Mouse (Mus musculus) frontal cortex, postnatal 36 days (tissue): Measurements from ENCODE around the gene Pde2a.

ENCODE experiments used
- DNase-seq, 2 experiments: peaks; one replicate each; pipeline ENCODE4 v3.0.0; 2022; ENCODE audit warnings: low spot score in 2 of 2

The Pde2a gene

DNA sequence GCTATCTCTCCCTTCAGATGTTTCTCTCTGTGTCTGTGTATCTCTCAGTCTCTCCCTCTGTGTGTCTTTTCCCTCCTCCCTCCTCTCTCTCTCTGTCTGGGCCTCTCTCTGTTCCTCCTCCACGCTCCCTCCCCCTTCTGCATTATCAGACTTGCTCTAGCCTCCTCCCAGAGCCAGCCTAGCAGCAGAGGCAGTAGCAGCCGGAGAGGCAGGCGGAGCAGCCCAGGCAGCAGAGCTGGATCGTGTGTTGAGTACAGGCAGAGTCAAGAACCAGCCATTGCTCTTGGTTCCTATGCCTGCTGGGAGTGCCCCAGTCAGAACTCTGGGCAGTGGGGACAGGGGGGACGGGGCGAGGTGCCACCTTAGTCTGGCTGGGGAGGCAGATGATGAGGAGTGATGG lies at the start of gene Pde2a:
Gene Pde2a, plus strand, starts transcription at position 163 of the 400 bp plus-strand sequence.
- DNase-seq: peak; percentile 87 to 88

DNA sequence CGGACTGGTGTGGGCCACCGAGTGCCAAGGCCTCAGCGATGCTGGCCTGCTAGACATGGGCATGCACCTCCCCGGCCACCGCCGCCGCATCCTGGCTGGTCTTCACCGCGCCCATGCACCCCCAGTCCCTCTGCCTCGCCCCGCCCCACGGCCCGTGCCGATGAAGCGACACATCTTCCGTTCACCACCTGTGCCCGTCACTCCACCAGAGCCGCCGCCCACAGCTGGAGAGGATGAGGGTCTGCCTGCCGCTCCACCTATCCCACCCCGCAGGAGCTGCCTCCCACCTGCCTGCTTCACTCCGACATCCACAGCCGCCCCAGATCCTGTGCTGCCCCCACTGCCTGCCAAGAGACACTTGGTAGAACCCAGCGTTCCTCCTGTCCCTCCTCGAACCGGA lies 48.4 kb upstream of the Pde2a start:
- DNase-seq: no peak

DNA sequence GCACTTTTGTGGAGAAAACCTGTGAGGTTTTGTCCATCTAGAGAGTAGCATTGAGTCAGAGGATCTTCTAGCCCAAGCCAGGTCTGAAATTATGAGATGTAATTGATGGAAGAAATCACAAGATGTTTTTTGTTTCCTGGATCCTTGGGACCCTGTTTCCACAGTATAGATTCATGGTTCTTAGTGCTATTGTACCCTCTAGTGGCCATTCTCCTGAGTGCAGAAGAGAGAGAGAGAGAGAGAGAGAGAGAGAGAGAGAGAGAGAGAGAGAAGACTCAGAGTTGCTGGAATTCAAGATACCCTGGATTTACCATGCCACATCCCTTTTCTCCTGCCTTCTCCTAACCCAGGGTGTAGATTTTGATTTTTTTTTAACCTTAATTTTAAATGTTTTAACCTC lies 47.3 kb upstream of the Pde2a start:
- DNase-seq: peak in 1 of 2 experiments; percentile 51

GRCm38 (mm10) chr7:101376701-101377340 lies 44.7 kb upstream of the Pde2a start:
- DNase-seq: no peak

DNA sequence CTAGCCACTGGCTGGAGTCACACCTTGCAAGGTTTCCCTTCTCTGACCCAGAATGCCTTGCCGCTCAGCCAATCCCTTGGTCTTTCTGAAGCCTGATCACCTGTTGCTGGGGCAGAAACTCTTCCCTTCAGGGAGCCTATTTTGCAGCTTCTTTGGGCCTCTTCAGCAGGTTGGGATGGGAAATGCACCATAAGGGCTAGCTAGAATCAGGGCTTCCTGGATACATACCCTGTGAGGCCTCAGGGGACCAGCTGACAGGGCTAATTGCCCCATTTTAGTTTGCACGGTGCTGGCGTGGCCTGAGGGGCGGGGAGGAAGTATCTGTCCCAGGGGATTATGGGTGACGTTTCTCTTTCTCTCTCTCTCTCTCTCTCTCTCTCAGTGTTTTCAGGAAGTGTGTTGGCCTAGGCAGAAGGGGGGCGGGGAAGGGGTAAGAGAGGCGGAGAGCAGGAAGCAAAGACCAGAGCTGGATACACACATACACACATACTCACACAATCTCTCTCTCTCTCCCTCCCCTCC lies 43.7 kb upstream of the Pde2a start:
- DNase-seq: peak in 1 of 2 experiments; percentile 28

DNA sequence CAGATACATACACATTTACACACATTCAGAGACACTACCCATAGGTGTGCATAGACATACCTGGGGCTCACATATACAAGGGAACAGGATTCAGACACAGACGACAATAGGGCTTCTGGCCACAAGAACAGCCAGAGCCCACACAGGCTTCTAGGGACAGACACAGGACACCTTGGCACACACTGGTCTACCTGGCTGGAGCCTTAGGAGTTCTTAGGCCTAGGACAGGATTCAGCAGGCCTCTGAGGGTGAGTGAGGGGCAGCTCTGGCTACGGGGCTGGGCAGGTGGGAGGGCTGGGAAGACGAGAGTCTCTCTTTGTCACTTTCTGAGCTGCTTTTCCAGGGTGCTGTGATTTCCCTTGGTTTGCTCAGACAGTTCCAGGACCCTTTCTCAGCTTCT lies 43.2 kb upstream of the Pde2a start:
- no peak for DNase-seq

GRCm38 (mm10) chr7:101378796-101379465 lies 42.6 kb upstream of the Pde2a start:
- no peak for DNase-seq

DNA sequence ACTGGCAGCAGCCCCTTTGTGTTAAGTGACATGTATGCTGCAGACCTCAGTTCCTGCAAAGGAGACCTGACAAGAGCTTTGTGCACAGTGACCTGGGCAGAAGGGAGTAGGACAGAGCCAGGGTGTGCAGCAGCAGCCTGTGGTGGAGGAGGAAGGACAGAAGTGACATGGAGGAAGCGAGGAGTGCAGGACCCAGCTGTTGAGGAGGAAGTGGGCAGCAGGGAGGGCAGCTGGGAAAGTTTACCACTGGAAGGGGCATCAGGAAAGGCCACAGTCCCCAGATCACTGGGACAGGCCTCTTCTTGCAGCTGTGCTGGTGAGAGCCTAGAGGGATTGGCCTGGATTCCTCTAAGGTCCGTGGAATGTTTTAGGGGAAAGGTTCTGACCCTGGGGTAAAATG lies 41.8 kb upstream of the Pde2a start:
- no peak for DNase-seq

- DNase-seq: no peak
These were observed 40.0 kb upstream of the Pde2a start for GRCm38 (mm10) chr7:101381512-101381911.

GRCm38 (mm10) chr7:101382378-101382777 lies 39.1 kb upstream of the Pde2a start:
- DNase-seq: peak in 1 of 2 experiments; percentile 19

GRCm38 (mm10) chr7:101383756-101384155 lies 37.7 kb upstream of the Pde2a start:
- no peak for DNase-seq

DNA sequence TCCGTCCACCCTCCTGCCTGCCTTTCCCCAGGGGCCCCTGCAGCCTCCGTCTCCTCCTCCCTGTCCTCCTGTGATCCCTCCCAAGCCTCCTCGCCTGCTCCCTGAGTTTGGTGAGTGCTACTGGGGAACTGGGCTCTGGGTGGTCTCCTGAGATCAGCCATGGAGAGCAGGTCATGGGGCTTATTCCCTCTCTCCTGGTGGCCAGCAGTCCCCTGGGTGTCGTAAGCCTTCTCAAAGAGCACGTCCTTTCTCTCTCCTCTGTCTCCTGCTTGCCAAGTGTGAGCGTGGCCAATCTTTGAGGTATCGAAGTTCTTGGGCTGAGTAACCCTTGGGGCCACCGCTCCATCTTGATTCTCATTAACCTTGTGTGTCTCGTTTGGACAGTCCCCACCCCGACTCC lies 36.6 kb upstream of the Pde2a start:
- DNase-seq: no peak

DNA sequence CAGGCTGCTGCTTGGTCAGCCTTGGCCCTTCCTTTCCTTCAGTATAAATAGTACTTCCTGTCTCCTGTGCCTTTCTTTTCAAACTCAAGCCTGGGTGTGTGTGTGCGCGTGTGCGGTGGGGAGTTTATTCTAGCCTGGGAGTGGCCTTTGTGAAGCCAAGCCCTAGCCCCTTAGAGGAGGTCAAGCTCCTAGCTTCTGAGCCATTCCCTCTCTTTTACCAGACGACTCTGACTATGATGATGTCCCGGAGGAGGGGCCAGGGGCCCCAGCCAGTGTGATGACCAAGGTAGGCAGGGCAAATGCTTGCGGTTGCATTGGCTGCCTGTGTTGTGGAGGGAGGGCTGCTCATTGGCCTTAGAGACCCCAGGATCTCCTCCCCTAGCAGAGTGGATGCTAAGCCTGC lies 36.2 kb upstream of the Pde2a start:
- DNase-seq: no peak

DNA sequence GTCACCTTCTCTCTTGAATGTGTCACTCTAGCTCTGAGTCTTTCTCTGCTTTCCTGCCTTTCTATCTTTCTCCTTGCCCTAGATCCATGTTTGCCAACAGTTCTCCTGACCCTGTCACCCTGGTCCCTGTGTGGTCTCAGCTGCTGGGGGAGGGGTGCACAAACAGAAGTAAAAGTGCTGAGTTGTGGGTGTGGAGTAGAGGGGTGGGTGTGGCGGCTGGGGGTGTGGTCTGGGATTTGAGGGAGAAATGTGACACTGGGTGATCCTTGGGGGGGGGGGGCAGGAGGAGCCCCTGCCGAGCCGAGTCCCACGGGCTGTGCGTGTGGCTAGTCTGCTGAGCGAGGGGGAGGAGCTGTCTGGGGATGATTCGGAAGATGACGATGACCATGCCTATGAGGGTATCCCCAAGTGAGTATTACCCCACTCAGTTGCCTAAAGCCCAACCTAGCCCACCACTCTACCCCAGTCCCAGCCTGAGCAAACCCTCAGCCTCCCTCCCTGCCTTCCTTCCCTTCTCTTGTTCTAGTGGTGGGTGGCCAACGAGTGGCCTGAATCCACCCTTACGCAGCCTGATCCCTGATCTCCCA lies 35.5 kb upstream of the Pde2a start:
- DNase-seq: no peak

- no peak for DNase-seq
These were observed 32.2 kb upstream of the Pde2a start for GRCm38 (mm10) chr7:101389256-101389655.

DNA sequence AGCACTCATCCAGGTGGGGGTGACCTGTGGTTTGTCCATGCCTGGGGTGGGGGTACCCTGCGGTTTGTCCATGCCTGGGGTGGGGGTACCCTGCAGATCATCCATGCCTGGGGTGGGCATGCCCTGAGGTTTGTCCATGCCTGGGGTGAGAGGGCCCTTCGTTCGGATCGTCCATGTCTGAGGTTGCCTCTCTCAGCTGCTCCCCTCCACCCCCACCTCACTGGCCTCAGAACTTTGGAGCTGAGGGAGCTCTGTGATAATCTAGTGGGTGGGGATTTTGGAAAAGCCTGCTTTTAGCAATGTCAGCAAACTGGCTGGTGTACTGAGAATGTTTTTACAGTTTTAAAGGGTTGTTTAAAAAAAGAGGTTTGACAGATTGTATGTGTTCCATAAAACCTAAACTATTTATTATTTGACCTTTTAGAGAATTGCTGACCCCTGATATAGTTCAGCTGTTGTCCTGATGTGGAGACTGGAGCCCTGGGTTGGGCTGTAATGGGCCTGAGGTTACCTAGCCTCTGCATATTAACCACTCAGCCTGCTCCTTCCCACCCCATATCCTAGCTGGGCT lies 29.5 kb upstream of the Pde2a start:
- DNase-seq: no peak

DNA sequence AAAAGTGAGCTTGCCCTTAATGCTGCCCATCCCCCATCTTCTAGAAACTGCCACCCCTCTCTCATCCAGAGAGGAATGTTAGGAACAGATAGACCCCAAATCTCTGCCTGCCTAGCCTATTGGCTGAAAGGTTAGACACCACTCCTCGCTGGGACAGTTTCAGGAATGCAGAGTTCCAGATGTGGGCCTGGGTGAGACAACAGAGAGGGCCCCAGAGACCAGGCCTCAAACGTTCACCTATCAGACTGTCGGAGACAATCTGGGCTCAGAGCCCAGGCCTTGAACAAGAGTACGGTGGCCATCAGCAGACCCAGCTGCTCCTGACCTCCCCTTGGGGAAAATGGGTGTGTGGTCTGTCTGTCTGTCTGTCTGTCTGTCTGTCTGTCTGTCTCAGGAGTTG lies 28.5 kb upstream of the Pde2a start:
- no peak for DNase-seq

DNA sequence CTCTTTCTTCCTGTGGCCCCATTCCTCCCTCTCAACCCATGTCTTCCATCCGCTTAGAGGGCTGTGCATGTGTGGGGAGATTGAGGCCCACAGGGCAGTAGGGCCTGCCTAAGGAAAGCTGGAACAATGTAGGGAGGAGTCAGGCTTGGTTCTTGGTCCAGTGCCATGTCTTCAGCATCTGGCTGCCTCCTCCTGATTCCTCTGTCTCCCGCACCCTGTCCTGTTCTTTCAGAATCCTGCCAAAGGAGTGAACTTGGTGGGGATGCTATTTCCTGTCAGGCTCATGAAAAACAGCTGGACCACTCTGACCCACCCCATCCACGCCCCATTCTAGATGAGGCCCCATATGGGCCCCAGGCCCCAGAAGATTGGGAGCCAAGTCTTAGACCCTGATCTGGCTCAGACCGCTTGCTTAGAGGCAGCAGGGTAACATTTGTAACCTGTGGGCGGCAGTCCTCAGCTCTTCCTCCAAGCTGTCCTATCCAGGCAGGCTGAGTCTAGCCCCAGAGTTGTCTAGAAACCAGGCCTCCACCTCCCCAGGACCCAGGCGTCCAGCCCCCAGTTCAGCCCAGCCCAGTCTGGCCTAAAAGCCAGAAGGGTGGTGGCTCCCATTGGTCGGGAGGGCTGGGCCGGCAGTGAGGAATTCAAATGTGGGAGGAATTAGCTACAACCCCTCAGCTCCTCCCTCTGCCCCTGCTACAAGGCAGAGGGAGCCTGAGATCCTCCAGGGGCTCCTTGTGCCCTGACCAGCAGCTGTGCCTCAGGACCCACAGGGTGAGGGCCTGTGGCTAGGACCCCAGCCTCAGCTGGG lies 27.6 kb upstream of the Pde2a start:
- DNase-seq: no peak

DNA sequence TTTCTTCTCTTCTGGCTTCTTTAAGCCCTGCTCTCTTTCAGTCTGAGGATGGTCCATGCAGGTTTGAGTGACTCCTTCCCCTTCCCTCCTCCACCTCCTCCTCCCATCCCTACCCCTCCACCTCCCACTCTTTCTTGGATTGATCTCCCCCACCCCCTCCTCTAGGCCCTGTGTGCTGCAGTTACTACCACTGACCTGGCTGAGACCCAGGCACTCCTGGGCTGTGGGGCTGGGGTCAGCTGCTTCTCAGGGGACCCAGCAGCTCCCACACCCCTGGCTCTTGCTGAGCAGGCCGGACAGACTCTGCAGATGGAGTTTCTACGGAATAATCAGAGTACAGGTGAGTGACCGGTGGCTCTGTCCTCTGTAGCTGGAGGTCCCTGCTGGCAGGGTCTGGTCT lies 26.9 kb upstream of the Pde2a start:
- DNase-seq: no peak

DNA sequence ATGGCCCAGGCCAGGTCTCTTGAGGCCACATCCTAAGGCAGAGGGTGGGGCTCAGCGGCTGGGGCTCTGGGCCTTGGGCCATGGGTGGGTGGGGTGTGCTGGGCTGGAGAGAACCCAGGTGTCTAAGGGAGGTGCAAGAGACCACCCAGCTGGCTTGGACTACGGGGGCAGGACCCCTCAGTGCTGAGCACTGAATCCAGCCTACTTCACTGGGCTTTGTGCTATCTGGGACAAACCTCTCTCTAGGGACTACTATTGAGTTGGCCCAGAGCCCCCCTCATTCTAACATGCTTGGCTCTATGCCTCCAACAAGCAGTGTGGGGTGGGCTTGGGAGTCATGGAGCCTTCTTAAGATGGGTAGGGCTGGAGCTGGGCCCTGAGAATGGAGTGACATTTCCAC lies 26.0 kb upstream of the Pde2a start:
- DNase-seq: no peak

DNA sequence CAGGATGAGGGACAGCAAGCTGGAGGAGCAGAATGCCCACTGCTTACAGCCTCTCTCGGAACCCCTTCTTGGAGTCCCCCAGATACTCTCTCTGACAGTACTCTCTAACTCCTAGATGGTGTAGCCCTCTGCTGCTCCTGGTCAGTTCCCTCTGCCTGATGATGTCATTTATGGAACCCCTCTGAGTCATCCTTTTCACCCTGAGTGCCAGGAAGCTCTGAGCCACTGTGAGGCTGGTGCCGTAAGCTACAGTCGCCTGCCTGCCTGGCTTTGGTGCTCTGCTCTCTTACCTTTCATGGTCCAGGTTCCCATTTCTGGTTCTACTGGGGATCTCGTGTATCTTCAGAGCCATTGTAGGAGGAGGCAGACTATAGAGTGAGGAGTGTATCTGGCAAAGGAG lies 24.3 kb upstream of the Pde2a start:
- no peak for DNase-seq

DNA sequence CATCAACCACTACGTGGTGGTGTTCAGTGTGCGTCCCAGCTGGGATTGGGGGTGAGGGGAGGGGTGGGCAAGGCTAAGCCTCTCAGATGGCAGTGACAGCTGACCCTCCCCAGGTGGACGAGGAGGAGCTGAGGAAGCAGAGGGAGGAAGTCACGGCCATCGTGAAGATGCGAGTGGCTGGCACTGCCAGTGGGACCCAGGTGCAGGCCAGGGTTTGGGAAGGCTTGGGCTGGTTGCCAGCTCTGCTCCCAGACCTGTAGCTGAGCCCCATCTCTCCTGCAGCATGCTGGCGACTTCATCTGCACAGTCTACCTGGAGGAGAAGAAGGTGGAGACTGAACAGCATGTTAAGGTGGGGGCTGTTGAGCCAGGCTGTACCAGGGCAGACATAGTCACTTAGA lies 20.0 kb upstream of the Pde2a start:
- DNase-seq: no peak
